Mouse (Mus musculus) urinary bladder, adult 2 months (tissue): ENCODE results near the gene Gmds. TPM values are rescaled to one million over a fixed set of nuclear protein-coding genes. Genes with fewer than 3 reads are reported as not detected.

Source experiments
- DNase-seq: peaks from one replicate; pipeline ENCODE4 v3.0.0; 2022; ENCODE audit warnings: low spot score
- polyA plus RNA-seq: library from polyadenylated mRNA; depleted of rRNA; stranded (reverse); fragments of >200 nt; gene quantifications from 2 replicates; pipeline ENCODE4 v1.2.3, GENCODE M21; 2012

Gene Gmds
- polyA plus RNA-seq, 1 experiment: 15.4 TPM

GRCm38 (mm10) chr13:31810693-31811541 lies 527.6 kb downstream of the Gmds start:
- peak; percentile 47 for DNase-seq

- DNase-seq: no peak
Observed at GRCm38 (mm10) chr13:31810375-31810692, 528.2 kb downstream of the Gmds start.

GRCm38 (mm10) chr13:31809701-31810100 lies 528.8 kb downstream of the Gmds start:
- no peak for DNase-seq

GRCm38 (mm10) chr13:31808804-31809420 lies 529.6 kb downstream of the Gmds start:
- no peak for DNase-seq

GRCm38 (mm10) chr13:31808116-31808803 lies 530.3 kb downstream of the Gmds start:
- DNase-seq: peak; percentile 67

GRCm38 (mm10) chr13:31807736-31808115 lies 530.8 kb downstream of the Gmds start:
- DNase-seq: no peak

GRCm38 (mm10) chr13:31806890-31807735 lies 531.4 kb downstream of the Gmds start:
- DNase-seq: peak; percentile 55

- DNase-seq: peak; percentile 86
Observed at GRCm38 (mm10) chr13:31806428-31806832, 532.1 kb downstream of the Gmds start, which contains the start of gene Foxc1. Gene Foxc1, plus strand, starts transcription at chr13:31806633.

- peak; percentile 48 for DNase-seq
Observed at GRCm38 (mm10) chr13:31805831-31806427, 532.6 kb downstream of the Gmds start.

- no peak for DNase-seq
Observed at GRCm38 (mm10) chr13:31804571-31804970, 534.0 kb downstream of the Gmds start.

- DNase-seq: no peak
Observed at GRCm38 (mm10) chr13:31803166-31804093, 535.1 kb downstream of the Gmds start.

- no peak for DNase-seq
Observed at GRCm38 (mm10) chr13:31802447-31802846, 536.1 kb downstream of the Gmds start.

GRCm38 (mm10) chr13:31801703-31802305 lies 536.7 kb downstream of the Gmds start:
- DNase-seq: no peak

GRCm38 (mm10) chr13:31800581-31801576 lies 537.7 kb downstream of the Gmds start:
- DNase-seq: peak; percentile 90

GRCm38 (mm10) chr13:31798075-31798474 lies 540.5 kb downstream of the Gmds start:
- DNase-seq: no peak

- no peak for DNase-seq
Observed at GRCm38 (mm10) chr13:31797346-31797745, 541.2 kb downstream of the Gmds start.

GRCm38 (mm10) chr13:31793163-31793562 lies 545.4 kb downstream of the Gmds start:
- no peak for DNase-seq

GRCm38 (mm10) chr13:31792480-31793132 lies 545.9 kb downstream of the Gmds start:
- no peak for DNase-seq
